Mouse (Mus musculus) frontal cortex, postnatal 10 days (tissue): Measurements from ENCODE around the gene Os9.
"Not testable (repeated sequence)": the region's sequence is repeated elsewhere in the genome, so short reads cannot be mapped to it uniquely, and the experiment has no call there.

Experiments
- DNase-seq, 2 experiments: peaks; one replicate each; pipeline ENCODE4 v3.0.0; 2022; ENCODE audit warnings: low spot score in 2 of 2, mixed read lengths in 1 of 2

The Os9 gene

DNA sequence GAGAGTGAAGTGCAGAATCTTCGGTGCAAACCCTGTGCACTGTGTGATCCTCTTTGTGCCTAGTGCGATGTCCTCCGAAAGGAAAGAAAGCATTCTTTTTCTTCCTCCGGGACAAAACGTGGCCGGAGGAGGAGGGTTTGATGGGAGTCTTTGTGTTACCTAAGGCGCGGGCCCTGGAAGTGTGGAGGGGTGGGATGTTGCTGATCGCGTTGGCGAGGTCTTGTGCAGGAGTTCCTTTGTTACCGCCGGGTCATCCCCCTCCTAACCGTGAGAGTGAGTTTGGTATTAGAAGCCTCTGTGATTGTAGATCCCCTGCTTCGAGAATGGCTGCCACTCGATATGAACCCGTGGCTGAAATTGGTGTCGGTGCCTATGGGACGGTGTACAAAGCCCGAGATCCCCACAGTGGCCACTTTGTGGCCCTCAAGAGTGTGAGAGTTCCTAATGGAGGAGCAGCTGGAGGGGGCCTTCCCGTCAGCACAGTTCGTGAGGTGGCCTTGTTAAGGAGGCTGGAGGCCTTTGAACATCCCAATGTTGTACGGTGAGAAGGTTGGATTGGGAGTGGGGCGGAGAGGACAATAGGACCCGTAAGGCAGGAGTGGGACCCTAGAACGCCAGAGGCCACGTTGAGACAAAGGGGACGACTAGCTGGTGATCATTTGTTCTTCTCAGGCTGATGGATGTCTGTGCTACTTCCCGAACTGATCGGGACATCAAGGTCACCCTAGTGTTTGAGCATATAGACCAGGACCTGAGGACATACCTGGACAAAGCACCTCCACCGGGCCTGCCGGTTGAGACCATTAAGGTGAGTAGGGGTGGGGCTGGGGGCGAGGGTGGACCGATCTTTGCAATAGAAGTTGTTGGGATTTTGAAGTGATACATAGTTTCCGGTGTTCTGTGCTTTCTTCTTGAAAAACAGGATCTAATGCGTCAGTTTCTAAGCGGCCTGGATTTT is 56.7 kb downstream of the Os9 start:
- DNase-seq: no peak

GRCm38 (mm10) chr10:127063239-127063872 is 57.6 kb downstream of the Os9 start, which contains the start of gene Cdk4:
TSS of gene Cdk4 (plus strand) at chr10:127063534.
- DNase-seq: peak; percentile 99

GRCm38 (mm10) chr10:127062503-127062902 is 58.4 kb downstream of the Os9 start:
- DNase-seq: no peak

- DNase-seq: not testable (repeated sequence)
Measured at GRCm38 (mm10) chr10:127062101-127062500, 58.8 kb downstream of the Os9 start.

- no peak for DNase-seq
Measured at GRCm38 (mm10) chr10:127061513-127061912, 59.4 kb downstream of the Os9 start.

GRCm38 (mm10) chr10:127061085-127061484 is 59.8 kb downstream of the Os9 start:
- no peak for DNase-seq

DNA sequence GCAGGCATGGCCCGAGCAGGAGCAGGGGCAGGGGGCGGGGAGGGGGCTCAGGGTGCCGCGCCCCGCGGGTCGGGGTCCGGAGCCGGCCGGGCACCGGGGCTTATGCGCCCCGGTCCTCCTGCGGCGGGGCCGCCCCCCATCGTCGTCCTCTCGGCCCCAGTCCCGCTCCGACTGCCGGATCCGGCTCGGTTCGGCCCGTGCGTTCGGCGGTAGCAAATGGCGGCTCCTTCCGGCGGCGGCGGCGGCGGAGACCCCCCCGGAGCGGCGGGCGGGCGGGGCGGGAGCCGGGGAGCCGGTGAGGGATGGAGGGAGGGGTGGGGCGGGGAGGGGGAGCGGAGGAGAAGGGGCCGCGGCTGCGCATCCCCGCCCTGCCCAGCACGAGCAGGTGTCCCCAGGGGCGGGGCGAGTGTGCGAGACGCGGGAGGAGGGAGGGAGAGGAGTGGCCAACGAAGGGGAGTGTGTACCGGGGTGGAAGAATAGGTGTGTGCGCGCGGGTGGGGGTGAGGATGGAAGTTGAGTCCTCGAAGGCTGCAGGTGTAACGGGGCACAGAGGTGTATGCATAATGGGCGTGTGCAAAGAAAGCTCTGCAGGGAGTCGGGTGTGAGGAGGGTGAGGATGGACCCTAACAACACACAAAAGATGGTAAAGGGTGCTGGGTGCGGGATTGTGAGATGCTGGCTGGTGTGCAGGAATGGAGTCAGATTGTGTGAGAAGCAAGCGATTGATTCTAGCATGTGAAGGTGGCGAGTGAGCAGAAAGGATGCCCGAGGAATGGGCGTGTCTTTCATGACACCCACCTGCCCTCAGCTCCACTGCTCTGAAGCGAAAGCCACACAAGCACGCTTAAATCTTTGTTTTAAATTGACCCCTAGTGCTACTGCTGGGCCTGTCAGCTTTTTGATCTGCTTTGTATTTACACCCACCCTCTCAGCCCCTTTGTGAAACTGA is 60.7 kb downstream of the Os9 start, which contains the start of gene March9:
March9 (minus strand) TSS at position 217 of the 949 bp plus-strand sequence.
- DNase-seq: peak; percentile 78 to 80

DNA sequence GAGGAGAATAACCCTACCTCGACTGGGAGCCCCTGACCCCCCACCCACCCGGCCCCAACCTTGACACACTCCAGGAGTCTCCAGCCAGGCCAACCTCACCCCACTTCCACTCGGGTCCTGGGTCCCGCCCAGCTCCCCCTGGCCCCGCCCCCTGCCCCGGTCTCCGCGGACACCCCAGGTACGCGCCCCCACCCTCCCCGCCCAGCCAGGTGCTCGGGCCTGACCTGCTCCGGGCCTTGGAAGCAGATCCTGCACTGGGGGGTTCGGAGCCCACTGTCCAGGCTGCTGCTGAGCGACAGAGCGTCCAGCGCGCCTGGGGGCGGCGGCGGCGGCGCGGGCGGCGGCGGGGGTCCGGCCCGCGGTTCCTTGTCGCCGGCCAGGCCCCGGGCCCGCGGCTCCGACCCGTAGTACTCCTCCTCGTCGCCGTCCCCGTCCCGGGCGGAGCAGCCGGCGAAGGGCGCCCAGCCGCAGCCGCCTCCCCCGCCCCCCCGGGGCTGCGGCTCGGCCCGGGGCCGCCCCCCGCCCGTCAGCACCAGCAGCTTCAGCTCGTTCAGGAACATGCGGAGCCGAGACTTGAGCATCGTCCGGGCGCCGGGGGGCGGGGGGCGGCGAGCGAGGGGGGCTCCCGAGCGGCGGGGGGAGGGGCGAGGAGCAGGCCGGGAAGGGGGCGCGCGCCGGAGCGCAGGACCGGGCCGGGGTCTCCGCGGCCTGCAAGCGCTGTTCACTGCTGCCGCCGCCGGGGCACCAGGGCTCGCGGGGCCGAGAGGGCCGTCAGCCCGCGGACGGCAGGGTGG is 61.6 kb downstream of the Os9 start:
- peak in 1 of 2 experiments; percentile 54 for DNase-seq

DNA sequence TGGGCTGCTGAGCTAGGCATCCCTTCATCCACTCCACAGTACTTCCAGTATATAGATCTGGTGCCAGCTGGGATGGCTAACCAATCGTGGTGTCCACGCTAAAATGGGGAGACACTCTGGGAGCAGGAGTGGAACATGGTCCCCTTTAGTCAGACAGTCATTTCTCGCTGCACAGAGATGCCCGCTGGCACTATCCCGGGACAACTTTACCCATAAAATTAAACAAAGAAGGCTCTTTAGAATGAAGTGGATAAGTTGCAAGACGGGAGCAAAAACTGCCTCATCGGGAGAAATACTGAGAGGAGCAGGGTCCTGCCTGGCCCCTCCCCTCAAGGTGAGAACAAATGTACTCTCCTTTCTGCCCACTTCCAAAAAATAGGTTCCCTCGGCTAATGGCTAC is 62.2 kb downstream of the Os9 start:
- no peak for DNase-seq

DNA sequence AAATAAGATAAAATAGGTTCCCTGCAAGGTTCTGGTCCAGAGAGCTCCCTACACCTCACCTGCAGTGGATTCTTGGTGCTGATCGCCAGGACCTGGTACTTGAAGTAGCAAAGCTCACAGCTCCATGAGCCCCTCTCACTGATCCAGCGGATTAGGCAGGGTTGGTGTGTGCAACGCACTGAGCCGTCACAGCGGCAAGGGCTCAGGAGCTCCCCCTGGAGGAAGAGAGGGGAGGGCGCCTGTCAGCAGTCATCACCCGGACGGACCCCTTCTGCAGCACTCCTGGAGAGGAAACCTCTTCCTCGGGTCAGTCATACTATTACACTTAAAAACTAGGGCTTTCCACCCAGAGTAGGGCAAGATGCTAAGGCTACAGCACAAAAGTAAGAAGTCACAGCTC is 62.8 kb downstream of the Os9 start:
- peak in 1 of 2 experiments; percentile 74 for DNase-seq

GRCm38 (mm10) chr10:127056490-127056889 is 64.4 kb downstream of the Os9 start:
- no peak for DNase-seq

- DNase-seq: no peak
Measured at GRCm38 (mm10) chr10:127055406-127055805, 65.5 kb downstream of the Os9 start.

DNA sequence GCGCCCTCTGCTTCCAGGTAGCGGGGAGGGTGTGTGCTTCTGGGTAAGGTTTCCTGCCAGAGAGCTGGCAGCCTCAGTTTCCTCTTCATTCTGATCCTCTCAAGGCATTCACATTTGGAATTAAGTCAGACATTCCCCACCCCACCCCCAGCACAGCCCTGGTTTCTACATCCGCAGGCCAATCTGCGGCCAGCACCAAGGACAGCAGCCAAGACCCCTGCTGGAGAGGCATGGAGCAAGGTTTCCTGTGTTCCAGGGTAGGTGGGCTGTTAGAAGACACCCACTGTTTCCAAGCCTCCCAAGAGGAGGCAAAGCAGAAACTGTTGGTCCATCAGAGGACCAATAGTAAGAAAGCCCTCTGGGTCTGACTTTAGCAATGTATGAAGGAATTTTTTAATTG is 66.3 kb downstream of the Os9 start:
- DNase-seq: no peak

DNA sequence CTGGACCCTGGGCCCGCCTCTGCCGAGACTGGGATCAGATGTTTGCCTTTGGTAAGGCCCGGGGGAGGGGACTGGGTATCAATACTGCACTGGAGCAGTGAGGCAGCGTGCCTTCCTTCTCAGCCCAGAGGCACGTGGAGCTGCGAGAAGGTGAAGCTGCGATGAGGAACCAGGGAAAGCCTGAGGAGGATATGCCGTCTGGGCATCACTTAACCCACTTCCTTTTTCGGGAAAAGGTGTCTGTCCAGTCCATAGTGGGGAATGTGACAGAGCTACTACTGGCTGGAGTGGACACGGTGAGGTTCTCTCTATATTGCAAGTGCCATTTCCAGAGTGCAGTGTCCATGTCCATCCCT is 70.8 kb downstream of the Os9 start:
- no peak for DNase-seq

- no peak for DNase-seq
Measured at GRCm38 (mm10) chr10:127049395-127050118, 71.4 kb downstream of the Os9 start.

DNA sequence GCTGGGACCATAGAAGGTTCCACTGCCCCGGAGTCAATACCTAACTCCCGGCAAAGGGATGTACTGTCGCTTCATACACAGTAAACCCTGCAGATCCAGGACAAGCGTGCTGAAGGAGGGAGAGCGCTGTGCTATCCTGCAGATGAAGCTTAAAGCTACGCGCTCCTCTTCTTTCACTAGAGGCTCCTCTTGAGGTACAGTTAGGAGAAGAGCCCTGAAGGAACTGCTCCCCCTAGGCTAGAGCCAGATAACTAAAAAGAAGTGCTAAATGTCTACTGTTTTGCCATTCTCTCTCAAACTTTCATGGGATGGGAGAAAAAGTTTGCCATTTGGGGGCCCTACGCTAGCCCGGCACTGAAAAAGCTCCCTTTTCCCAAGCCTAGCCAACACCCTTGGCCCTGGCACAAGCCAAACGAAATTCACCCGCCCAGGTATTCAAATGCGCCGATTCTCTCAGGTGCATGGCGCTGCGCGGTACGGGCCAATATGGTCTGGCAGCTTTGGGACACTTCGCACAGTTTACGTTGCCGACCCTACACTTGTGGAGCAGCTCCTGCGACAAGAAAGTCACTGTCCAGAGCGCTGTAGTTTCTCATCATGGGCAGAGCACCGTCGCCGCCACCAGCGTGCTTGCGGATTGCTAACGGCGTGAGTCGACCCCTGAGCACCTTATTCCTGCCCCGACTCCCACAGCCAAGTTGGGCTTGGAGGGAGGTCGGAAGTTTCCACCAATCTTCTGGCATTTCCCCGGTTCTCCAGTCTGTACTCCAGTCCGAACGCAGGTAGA is 72.1 kb downstream of the Os9 start:
- DNase-seq: no peak

- no peak for DNase-seq
Measured at GRCm38 (mm10) chr10:127047954-127048353, 73.0 kb downstream of the Os9 start, which contains the start of gene Cyp27b1. TSS of gene Cyp27b1 (plus strand) at chr10:127048250.
